Mouse (Mus musculus) stomach, postnatal 0 days (tissue): Measurements from ENCODE around the gene Aars.

Experiments used
- CTCF ChIP-seq: IDR thresholded peaks from 2 replicates; pipeline ENCODE4 v1.5.1; 2016; ENCODE audit warnings: antibody characterized with exemption, low read depth, mild to moderate bottlenecking, moderate library complexity
- EP300 ChIP-seq: optimal IDR thresholded peaks from 2 replicates; pipeline ENCODE3; 2016; ENCODE audit warnings: antibody characterized with exemption

DNA sequence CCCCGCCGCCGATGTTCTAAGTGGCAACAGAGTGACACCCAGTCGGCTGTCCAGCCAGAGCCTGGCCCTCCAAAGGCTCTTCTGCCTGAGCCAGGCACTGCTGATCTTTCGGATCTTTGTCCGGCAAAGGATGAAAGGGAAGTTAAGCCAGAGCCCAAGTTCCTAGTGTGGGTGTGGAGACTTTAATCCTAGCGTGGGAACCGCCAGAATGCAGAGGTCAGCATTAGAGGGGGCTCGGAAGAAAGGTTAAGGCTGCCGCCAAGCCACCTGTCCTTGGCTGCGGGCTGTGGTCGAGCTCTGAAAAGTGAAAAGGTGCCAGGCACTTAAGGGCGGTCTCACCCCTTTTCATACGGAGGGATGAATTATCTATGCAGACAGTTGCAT, 28.7 kb downstream of the Aars start:
- TF ChIP-seq EP300, result no peak
- TF ChIP-seq CTCF, result no peak
